Mouse (Mus musculus): ENCODE data around the gene Slc25a26. TPM values are rescaled to one million over a fixed set of nuclear protein-coding genes. Genes with fewer than 3 reads are reported as not detected.

Gene Slc25a26
- polyA plus RNA-seq, 1 experiment from 2014 or later = 7.5 TPM

DNA sequence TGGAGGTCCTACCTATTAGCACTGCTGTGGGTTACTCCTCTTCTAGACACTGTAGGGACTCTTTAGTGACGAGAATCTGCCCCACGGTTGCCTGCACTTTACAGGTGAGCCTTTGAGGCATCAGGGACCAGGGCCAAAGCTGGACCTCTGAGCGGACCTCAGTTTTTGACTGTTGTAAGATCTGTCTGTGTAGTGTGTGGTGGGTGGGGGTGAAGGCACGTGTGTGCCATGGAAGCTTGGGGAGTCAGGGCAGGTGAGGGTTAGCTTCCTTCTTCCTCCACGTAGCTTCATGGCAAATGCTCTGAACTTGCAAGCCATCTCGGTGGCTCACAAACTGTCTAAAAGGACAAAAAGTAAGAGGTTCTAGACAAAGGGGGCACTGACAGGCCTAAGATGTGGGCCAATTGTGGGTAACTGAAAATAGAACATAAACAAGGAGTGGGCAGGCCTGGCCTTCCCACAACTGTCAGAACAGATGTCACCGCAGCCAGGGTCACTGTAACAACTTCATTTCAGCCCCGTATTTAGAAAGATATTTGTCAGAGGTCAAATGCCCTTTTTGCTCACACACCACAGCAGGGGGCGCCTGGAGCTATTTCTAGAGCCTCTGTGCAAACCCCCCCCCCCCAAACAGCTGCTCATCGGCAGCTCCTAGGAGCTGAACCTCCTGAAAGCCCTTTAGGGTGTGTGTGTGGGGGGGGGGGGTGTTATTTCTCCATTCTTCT, 96.8 kb downstream of the Slc25a26 start:
- H3K4me3 ChIP-seq (ENCODE audit: low read depth, low read length) = no peak overlapping the region
- H3K9ac ChIP-seq (ENCODE audit: low read length) = no peak overlapping the region
- WGBS = 66% methylated on average over 10 of the region's 10 CpGs
- no peaks in the 10 kb centered on the region for H3K9me3 ChIP-seq (ENCODE audit: control insufficient read depth, low read length)
- ATAC-seq (ENCODE audit: insufficient number of reproducible peaks, low FRiP score, low TSS enrichment, low read depth) (no peak), DNase-seq (ENCODE audit: low spot score) (no peak)
- no peak overlapping the region for H3K27ac ChIP-seq (replicated peaks; ENCODE audit: low read depth, low read length)
- H3K27me3 ChIP-seq (ENCODE audit: control insufficient read depth, insufficient read depth, low read length) = no peaks in the 10 kb centered on the region
- no peaks in the 10 kb centered on the region for H3K36me3 ChIP-seq (ENCODE audit: control insufficient read depth, insufficient read depth, low read length)
- H3K4me2 ChIP-seq (ENCODE audit: low read depth, severe bottlenecking) = no peak overlapping the region
- peaks cover 20% of the 10 kb centered on the region for H3K4me1 ChIP-seq (ENCODE audit: control insufficient read depth, insufficient read depth, low read length)

DNA sequence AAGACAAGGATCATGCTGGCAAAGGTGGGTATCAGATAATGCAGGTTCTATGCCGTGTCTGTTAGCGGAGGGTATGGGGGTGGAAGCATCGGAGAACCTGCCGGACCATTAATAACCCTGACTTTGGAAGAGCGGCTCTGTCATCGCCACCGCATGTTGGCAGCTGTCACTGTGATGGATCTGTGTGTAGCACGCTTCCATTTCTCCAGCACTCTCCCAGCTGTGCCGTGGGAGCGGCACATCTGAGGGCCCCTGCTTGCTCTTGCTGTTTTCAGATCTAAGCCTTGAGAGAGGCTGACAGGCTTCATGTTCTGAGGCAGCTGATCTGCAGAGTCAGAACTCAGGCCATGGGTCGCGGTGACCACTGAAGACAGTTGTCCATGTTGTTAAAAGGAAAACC, 98.3 kb downstream of the Slc25a26 start:
- no peak overlapping the region for H3K9ac ChIP-seq (ENCODE audit: low read length)
- H3K27me3 ChIP-seq (ENCODE audit: control insufficient read depth, insufficient read depth, low read length) = no peaks in the 10 kb centered on the region
- H3K9me3 ChIP-seq (ENCODE audit: control insufficient read depth, low read length) = no peaks in the 10 kb centered on the region
- ATAC-seq (ENCODE audit: insufficient number of reproducible peaks, low FRiP score, low TSS enrichment, low read depth) (no peak), DNase-seq (ENCODE audit: low spot score) (no peak)
- no peak overlapping the region for H3K4me3 ChIP-seq (ENCODE audit: low read depth, low read length)
- no peak overlapping the region for H3K27ac ChIP-seq (replicated peaks; ENCODE audit: low read depth, low read length)
- H3K4me1 ChIP-seq (ENCODE audit: control insufficient read depth, insufficient read depth, low read length) = peaks cover 18% of the 10 kb centered on the region
- H3K36me3 ChIP-seq (ENCODE audit: control insufficient read depth, insufficient read depth, low read length) = no peaks in the 10 kb centered on the region
- WGBS = 83% methylated on average over 12 of the region's 12 CpGs
- no peak overlapping the region for H3K4me2 ChIP-seq (ENCODE audit: low read depth, severe bottlenecking)

DNA sequence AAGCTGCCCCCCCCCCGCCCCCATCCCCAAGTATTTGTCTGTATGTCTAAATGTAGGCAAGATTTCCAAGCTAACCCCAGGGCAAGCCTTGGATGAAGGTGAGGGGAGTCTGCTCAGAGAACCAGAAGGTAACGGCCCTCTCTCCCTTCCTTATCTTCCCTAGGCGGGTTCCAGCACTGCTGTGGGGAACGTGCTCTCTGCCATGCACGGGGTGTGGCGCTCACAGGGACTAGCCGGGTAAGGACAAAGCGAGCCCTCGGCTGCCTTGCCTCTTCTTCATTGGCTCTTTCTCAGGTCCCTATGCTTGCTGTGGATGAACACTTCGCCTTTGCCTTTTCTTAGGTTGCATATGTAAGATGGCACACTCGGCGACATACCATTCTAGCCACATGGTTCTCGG, 98.9 kb downstream of the Slc25a26 start:
- no peak overlapping the region for H3K4me2 ChIP-seq (ENCODE audit: low read depth, severe bottlenecking)
- no peak for ATAC-seq (ENCODE audit: insufficient number of reproducible peaks, low FRiP score, low TSS enrichment, low read depth)

GRCm38 (mm10) chr6:94601101-94601500, 101.0 kb downstream of the Slc25a26 start:
- Histone ChIP-seq H3K4me2 (ENCODE audit: low read depth, severe bottlenecking) (no peak overlapping the region), H3K36me3 (ENCODE audit: control insufficient read depth, insufficient read depth, low read length) (no peaks in the 10 kb centered on the region), H3K27me3 (ENCODE audit: control insufficient read depth, insufficient read depth, low read length) (no peaks in the 10 kb centered on the region), H3K27ac (replicated peaks; ENCODE audit: low read depth, low read length) (no peak overlapping the region), H3K4me3 (ENCODE audit: low read depth, low read length) (no peak overlapping the region), H3K9ac (ENCODE audit: low read length) (no peak overlapping the region), H3K4me1 (ENCODE audit: control insufficient read depth, insufficient read depth, low read length) (peaks cover 12% of the 10 kb centered on the region), H3K9me3 (ENCODE audit: control insufficient read depth, low read length) (no peaks in the 10 kb centered on the region)
- DNase-seq (ENCODE audit: low spot score) = no peak
- 92% methylated on average over 5 of the region's 5 CpGs for WGBS
- ATAC-seq (ENCODE audit: insufficient number of reproducible peaks, low FRiP score, low TSS enrichment, low read depth) = no peak

More for the DNA sequence above, 98.9 kb downstream of the Slc25a26 start:
- Histone ChIP-seq H3K9ac (ENCODE audit: low read length) (no peak overlapping the region), H3K4me1 (ENCODE audit: control insufficient read depth, insufficient read depth, low read length) (peaks cover 16% of the 10 kb centered on the region), H3K4me3 (ENCODE audit: low read depth, low read length) (no peak overlapping the region), H3K27ac (replicated peaks; ENCODE audit: low read depth, low read length) (no peak overlapping the region), H3K9me3 (ENCODE audit: control insufficient read depth, low read length) (no peaks in the 10 kb centered on the region), H3K27me3 (ENCODE audit: control insufficient read depth, insufficient read depth, low read length) (no peaks in the 10 kb centered on the region), H3K36me3 (ENCODE audit: control insufficient read depth, insufficient read depth, low read length) (no peaks in the 10 kb centered on the region)
- no peak for DNase-seq (ENCODE audit: low spot score)
- 91% methylated on average over 13 of the region's 13 CpGs for WGBS

GRCm38 (mm10) chr6:94601811-94602210, 101.7 kb downstream of the Slc25a26 start:
- ATAC-seq (ENCODE audit: insufficient number of reproducible peaks, low FRiP score, low TSS enrichment, low read depth) = no peak
- no peak overlapping the region for H3K9ac ChIP-seq (ENCODE audit: low read length)

DNA sequence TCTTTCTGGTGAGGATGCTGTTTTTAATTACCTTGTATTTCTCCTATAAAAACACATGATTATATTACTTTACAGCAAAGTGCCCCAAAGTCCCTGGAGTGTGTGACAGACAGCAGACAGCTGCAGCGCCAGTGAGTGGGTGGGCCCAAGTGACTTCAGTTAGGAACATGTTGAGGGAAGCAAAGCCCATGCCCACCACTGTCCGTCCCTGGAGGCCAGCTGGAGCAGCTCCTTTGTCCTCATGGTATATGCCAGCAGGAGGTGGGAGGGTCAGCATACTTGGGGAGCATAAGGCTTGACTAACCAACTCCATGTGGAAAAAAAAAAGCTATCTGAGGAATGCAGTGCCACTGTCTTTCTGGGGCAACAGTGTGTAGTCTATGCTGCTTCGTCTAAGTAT, 103.9 kb downstream of the Slc25a26 start:
- ATAC-seq (ENCODE audit: insufficient number of reproducible peaks, low FRiP score, low TSS enrichment, low read depth) (0 out of 2 replicates have a peak, but pooled peaks have one; percentile 27), DNase-seq (ENCODE audit: low spot score) (no peak)
- Histone ChIP-seq H3K4me2 (ENCODE audit: low read depth, severe bottlenecking) (no peak overlapping the region), H3K9me3 (ENCODE audit: control insufficient read depth, low read length) (no peaks in the 10 kb centered on the region), H3K4me3 (ENCODE audit: low read depth, low read length) (no peak overlapping the region), H3K27ac (replicated peaks; ENCODE audit: low read depth, low read length) (no peak overlapping the region), H3K36me3 (ENCODE audit: control insufficient read depth, insufficient read depth, low read length) (peaks cover 9% of the 10 kb centered on the region), H3K4me1 (ENCODE audit: control insufficient read depth, insufficient read depth, low read length) (peaks cover 12% of the 10 kb centered on the region), H3K9ac (ENCODE audit: low read length) (no peak overlapping the region), H3K27me3 (ENCODE audit: control insufficient read depth, insufficient read depth, low read length) (no peaks in the 10 kb centered on the region)
- WGBS = 64% methylated on average over 3 of the region's 3 CpGs

More at GRCm38 (mm10) chr6:94601811-94602210, 101.7 kb downstream of the Slc25a26 start:
- H3K4me3 ChIP-seq (ENCODE audit: low read depth, low read length) = no peak overlapping the region
- no peaks in the 10 kb centered on the region for H3K9me3 ChIP-seq (ENCODE audit: control insufficient read depth, low read length)
- no peak overlapping the region for H3K27ac ChIP-seq (replicated peaks; ENCODE audit: low read depth, low read length)
- peaks cover 12% of the 10 kb centered on the region for H3K4me1 ChIP-seq (ENCODE audit: control insufficient read depth, insufficient read depth, low read length)
- peaks cover 2% of the 10 kb centered on the region; the same call in 1 of the 2 replicates for H3K36me3 ChIP-seq (ENCODE audit: control insufficient read depth, insufficient read depth, low read length)
- no peak for DNase-seq (ENCODE audit: low spot score)
- no peaks in the 10 kb centered on the region for H3K27me3 ChIP-seq (ENCODE audit: control insufficient read depth, insufficient read depth, low read length)
- 60% methylated on average over 5 of the region's 5 CpGs for WGBS
- no peak overlapping the region for H3K4me2 ChIP-seq (ENCODE audit: low read depth, severe bottlenecking)

- DNase-seq (ENCODE audit: low spot score) (no peak), ATAC-seq (ENCODE audit: insufficient number of reproducible peaks, low FRiP score, low TSS enrichment, low read depth) (no peak)
- no peak overlapping the region for H3K9ac ChIP-seq (ENCODE audit: low read length)
- H3K36me3 ChIP-seq (ENCODE audit: control insufficient read depth, insufficient read depth, low read length) = peaks cover 9% of the 10 kb centered on the region
- no peaks in the 10 kb centered on the region for H3K27me3 ChIP-seq (ENCODE audit: control insufficient read depth, insufficient read depth, low read length)
- H3K4me3 ChIP-seq (ENCODE audit: low read depth, low read length) = no peak overlapping the region
- H3K4me1 ChIP-seq (ENCODE audit: control insufficient read depth, insufficient read depth, low read length) = peaks cover 12% of the 10 kb centered on the region
- H3K4me2 ChIP-seq (ENCODE audit: low read depth, severe bottlenecking) = no peak overlapping the region
- no peaks in the 10 kb centered on the region for H3K9me3 ChIP-seq (ENCODE audit: control insufficient read depth, low read length)
- WGBS = 90% methylated on average over 2 of the region's 2 CpGs
- no peak overlapping the region for H3K27ac ChIP-seq (replicated peaks; ENCODE audit: low read depth, low read length)
Measured at GRCm38 (mm10) chr6:94604546-94604945, 104.4 kb downstream of the Slc25a26 start.

- Histone ChIP-seq H3K4me3 (ENCODE audit: low read depth, low read length) (no peak overlapping the region), H3K9me3 (ENCODE audit: control insufficient read depth, low read length) (no peaks in the 10 kb centered on the region), H3K4me2 (ENCODE audit: low read depth, severe bottlenecking) (no peak overlapping the region), H3K4me1 (ENCODE audit: control insufficient read depth, insufficient read depth, low read length) (0 out of 2 replicates have a peak, but pooled peaks cover 9% of the 10 kb centered on the region), H3K36me3 (ENCODE audit: control insufficient read depth, insufficient read depth, low read length) (peaks cover 22% of the 10 kb centered on the region), H3K9ac (ENCODE audit: low read length) (no peak overlapping the region), H3K27ac (replicated peaks; ENCODE audit: low read depth, low read length) (no peak overlapping the region), H3K27me3 (ENCODE audit: control insufficient read depth, insufficient read depth, low read length) (no peaks in the 10 kb centered on the region)
- no peak for ATAC-seq (ENCODE audit: insufficient number of reproducible peaks, low FRiP score, low TSS enrichment, low read depth)
- DNase-seq (ENCODE audit: low spot score) = no peak
- 82% methylated on average over 6 of the region's 6 CpGs for WGBS
Measured at GRCm38 (mm10) chr6:94613235-94613895, 113.2 kb downstream of the Slc25a26 start.
